Mouse (Mus musculus) lung, postnatal 0 days (tissue): ENCODE results near the gene Pbx4. TPM values are rescaled to one million over a fixed set of nuclear protein-coding genes. Genes with fewer than 3 reads are reported as not detected.

Source experiments
- ATAC-seq: fragments of 200-750 bp; cut with Nextera tagmentation; 2 replicates; pipeline ENCODE4 v1.8.0; 2017; ENCODE audit warnings: moderate library complexity
- DNase-seq: peaks from one replicate; pipeline ENCODE4 v3.0.0-alpha.2; 2016; ENCODE audit warnings: low spot score
- H3K27ac ChIP-seq: fragments of 300-500 bp; sonication (generic); 2 replicates; pipeline ENCODE4 v1.5.1; 2014; ENCODE audit warnings: antibody characterized with exemption, mild to moderate bottlenecking, low read length, mixed read lengths
- H3K27me3 ChIP-seq: fragments of 300-500 bp; sonication (generic); replicated peaks from 2 replicates; pipeline ENCODE4 v1.6.1; 2014; ENCODE audit warnings: low read length, mixed read lengths; ENCODE audit not compliant: insufficient read depth
- H3K36me3 ChIP-seq: fragments of 300-500 bp; sonication (generic); 2 replicates; pipeline ENCODE4 v1.6.1; 2014; ENCODE audit warnings: low read length, mixed read lengths; ENCODE audit not compliant: insufficient read depth
- H3K4me1 ChIP-seq: fragments of 300-500 bp; sonication (generic); 2 replicates; pipeline ENCODE4 v1.6.1; 2014; ENCODE audit warnings: antibody characterized with exemption, low read depth, low read length, mixed read lengths; ENCODE audit not compliant: insufficient read depth
- H3K4me2 ChIP-seq: fragments of 300-500 bp; sonication (generic); replicated peaks from 2 replicates; pipeline ENCODE4 v1.6.1; 2014; ENCODE audit warnings: low read depth, mild to moderate bottlenecking, low read length, moderate library complexity, mixed read lengths
- H3K4me3 ChIP-seq: fragments of 300-500 bp; sonication (generic); 2 replicates; pipeline ENCODE4 v1.5.1; 2014; ENCODE audit warnings: low read depth, low read length
- H3K9ac ChIP-seq: fragments of 300-500 bp; sonication (generic); replicated peaks from 2 replicates; pipeline ENCODE4 v1.6.1; 2014; ENCODE audit warnings: low read depth, mild to moderate bottlenecking
- H3K9me3 ChIP-seq: fragments of 300-500 bp; sonication (generic); 2 replicates; pipeline ENCODE4 v1.6.1; 2016; ENCODE audit warnings: low read length, mixed read lengths
- CTCF ChIP-seq: IDR thresholded peaks from 2 replicates; pipeline ENCODE4 v1.5.1; 2016; ENCODE audit warnings: antibody characterized with exemption, mild to moderate bottlenecking
- EP300 ChIP-seq: IDR thresholded peaks from 2 replicates; pipeline ENCODE4 v1.6.1; 2016; ENCODE audit warnings: antibody characterized with exemption, mild to moderate bottlenecking, control low read depth
- WGBS: fragments of 180-500 bp; shearing (Covaris S2); extraction: QIAGEN DNeasy Blood & Tissue Kit; methylation state at CpG from one replicate; pipeline ENCODE4 v1.1.7; 2014; 5-methylcytosine and 5-hydroxymethylcytosine counted together
- polyA plus RNA-seq: library from polyadenylated mRNA; unstranded; fragments of >200 nt; fragmentation: Nextera tagmentation; extraction: Ambion mirVana; gene quantifications from 2 replicates; pipeline ENCODE4 v1.2.1, GENCODE M21; 2015

Pbx4 gene
- polyA plus RNA-seq, 1 experiment from 2014 or later, result 17.0 TPM

GRCm38 (mm10) chr8:69863387-69864020 is 31.2 kb downstream of the Pbx4 start:
- Histone ChIP-seq H3K9ac (no peak overlapping the region), H3K27me3 (no peaks in the 10 kb centered on the region), H3K4me1 (no peaks in the 10 kb centered on the region), H3K9me3 (no peaks in the 10 kb centered on the region), H3K27ac (no peak overlapping the region), H3K36me3 (no peaks in the 10 kb centered on the region), H3K4me3 (no peak overlapping the region), H3K4me2 (no peak overlapping the region)
- TF ChIP-seq EP300 (no peak), CTCF (no peak)
- no peak for ATAC-seq
- WGBS, result 80% methylated on average over 5 of the region's 5 CpGs
- no peak for DNase-seq

GRCm38 (mm10) chr8:69864180-69864579 is 31.9 kb downstream of the Pbx4 start:
- H3K27ac ChIP-seq, result no peak overlapping the region
- H3K36me3 ChIP-seq, result no peaks in the 10 kb centered on the region
- DNase-seq (no peak), ATAC-seq (no peak)
- no peak overlapping the region for H3K9ac ChIP-seq
- no peak overlapping the region for H3K4me2 ChIP-seq
- H3K4me1 ChIP-seq, result no peaks in the 10 kb centered on the region
- TF ChIP-seq CTCF, result no peak
- no peak for TF ChIP-seq EP300
- H3K27me3 ChIP-seq, result no peaks in the 10 kb centered on the region
- no peak overlapping the region for H3K4me3 ChIP-seq
- WGBS, result 53% methylated on average over 5 of the region's 5 CpGs
- no peaks in the 10 kb centered on the region for H3K9me3 ChIP-seq

- Histone ChIP-seq H3K4me1 (no peaks in the 10 kb centered on the region), H3K9me3 (no peaks in the 10 kb centered on the region), H3K4me2 (no peak overlapping the region), H3K4me3 (no peak overlapping the region), H3K9ac (no peak overlapping the region), H3K27me3 (no peaks in the 10 kb centered on the region), H3K27ac (no peak overlapping the region), H3K36me3 (no peaks in the 10 kb centered on the region)
- WGBS, result 70% methylated on average over 5 of the region's 5 CpGs
- DNase-seq (peak; percentile 51), ATAC-seq (peak; percentile 83)
- TF ChIP-seq CTCF (no peak), EP300 (no peak)
Measured at GRCm38 (mm10) chr8:69867696-69868326, 35.5 kb downstream of the Pbx4 start.

DNA sequence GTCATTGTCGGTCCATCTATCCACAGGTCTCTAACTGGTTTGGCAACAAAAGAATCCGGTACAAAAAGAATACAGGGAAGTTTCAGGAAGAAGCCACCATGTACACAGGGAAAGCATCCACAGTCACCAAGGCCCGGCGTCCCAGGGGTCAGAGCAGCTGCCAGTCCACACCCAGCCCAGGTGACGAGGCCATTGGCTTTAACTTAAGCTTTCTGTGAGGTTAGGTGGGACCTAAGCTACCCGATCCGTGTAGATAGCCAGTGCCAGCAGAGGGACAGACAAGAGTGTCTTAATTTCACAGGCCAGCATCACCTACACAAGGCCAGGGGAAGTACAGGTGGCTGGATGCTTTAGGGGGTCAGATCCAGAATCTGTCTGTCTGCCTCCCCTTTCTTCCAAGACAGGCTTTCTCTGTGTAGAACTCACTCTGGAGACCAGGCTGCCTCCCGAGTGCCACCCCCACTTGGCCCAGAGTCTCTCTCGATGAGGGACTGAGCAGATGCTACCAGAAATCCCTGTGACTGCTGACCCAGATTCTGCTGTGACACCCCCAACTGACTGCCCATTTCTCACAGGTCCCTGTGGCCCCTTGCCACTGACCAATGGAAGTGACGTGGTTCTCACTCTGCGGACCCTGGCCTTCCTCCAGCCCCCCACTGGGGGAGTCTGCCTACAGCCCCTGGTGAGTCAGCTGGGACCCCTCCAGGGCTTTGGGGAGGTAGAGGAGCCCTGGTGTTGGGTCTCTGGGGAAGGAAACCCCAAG is 37.9 kb downstream of the Pbx4 start:
- DNase-seq (no peak), ATAC-seq (no peak)
- Histone ChIP-seq H3K9me3 (no peaks in the 10 kb centered on the region), H3K4me1 (no peaks in the 10 kb centered on the region), H3K9ac (no peak overlapping the region), H3K27me3 (no peaks in the 10 kb centered on the region), H3K36me3 (no peaks in the 10 kb centered on the region), H3K4me3 (no peak overlapping the region), H3K27ac (no peak overlapping the region), H3K4me2 (no peak overlapping the region)
- TF ChIP-seq EP300 (no peak), CTCF (no peak)
- 79% methylated on average over 11 of the region's 11 CpGs for WGBS

GRCm38 (mm10) chr8:69870907-69871306 is 38.6 kb downstream of the Pbx4 start:
- Histone ChIP-seq H3K9me3 (no peaks in the 10 kb centered on the region), H3K4me2 (no peak overlapping the region), H3K9ac (no peak overlapping the region), H3K4me3 (no peak overlapping the region), H3K4me1 (no peaks in the 10 kb centered on the region), H3K36me3 (no peaks in the 10 kb centered on the region), H3K27ac (no peak overlapping the region), H3K27me3 (no peaks in the 10 kb centered on the region)
- 79% methylated on average over 6 of the region's 6 CpGs for WGBS
- DNase-seq (no peak), ATAC-seq (no peak)
- TF ChIP-seq EP300 (no peak), CTCF (no peak)

- TF ChIP-seq CTCF (peak; percentile 85), EP300 (no peak)
- peak; percentile 77 for DNase-seq
- ATAC-seq, result no peak
- Histone ChIP-seq H3K27me3 (no peaks in the 10 kb centered on the region), H3K4me2 (no peak overlapping the region), H3K9me3 (no peaks in the 10 kb centered on the region), H3K4me1 (no peaks in the 10 kb centered on the region), H3K4me3 (no peak overlapping the region), H3K27ac (no peak overlapping the region), H3K9ac (no peak overlapping the region), H3K36me3 (no peaks in the 10 kb centered on the region)
- 7% methylated on average over 9 of the region's 9 CpGs for WGBS
Measured at GRCm38 (mm10) chr8:69874155-69874554, 41.9 kb downstream of the Pbx4 start.
